29 mouse cellular contexts compared by ENCODE assay signal in the genomic region with DNA sequence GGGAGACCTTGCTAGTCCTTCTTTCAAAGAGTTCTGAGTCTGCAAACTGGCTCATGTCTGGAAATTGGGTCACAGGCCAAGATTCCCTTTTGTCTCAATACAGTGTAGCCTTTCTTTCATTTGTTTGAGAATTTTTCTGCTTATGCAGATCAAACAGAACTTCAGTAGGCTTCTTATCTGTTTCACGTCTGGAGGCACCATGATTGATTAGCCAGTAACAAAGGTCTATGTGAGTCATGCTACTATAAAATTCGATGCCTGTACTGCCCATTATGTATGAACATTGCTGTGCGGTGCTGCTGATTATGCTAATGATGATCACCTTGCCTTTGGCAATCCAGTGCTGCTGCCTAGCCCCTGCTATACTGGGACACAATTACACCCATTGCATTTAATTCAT. TPM values are rescaled to one million over a fixed set of nuclear protein-coding genes. Genes with fewer than 3 reads are reported as not detected.
DNase-seq lines count a peak whose midpoint lies in the region; ATAC-seq lines count a peak whose summit lies in the region.
"Had no signal": no experiment of that assay in that cellular context is flagged by ENCODE, and none has a peak within 500 bp of the region (broad histone marks: within the 10 kb centered on the region; RNA-seq: fewer than 3 reads in every experiment).

No protein-coding gene starts in this region.

- DNase-seq in forebrain, embryonic 14.5 days (ENCODE audit: low spot score): peak; percentile 47
- peak; percentile 20 for DNase-seq in adipocyte (ENCODE audit: low spot score)
- no peak for DNase-seq in intestine, embryonic 14.5 days (ENCODE audit: low spot score)
- no peak for DNase-seq in kidney, adult 9 months
- DNase-seq in right cerebral cortex, adult 18-20 months: no peak
- DNase-seq: B cell, adult 2 months; cerebellum, adult 8-10 months; cerebellum, postnatal 36 days; embryo, embryonic 11 days; heart, postnatal 4 days; kidney, adult 11 months; liver; lung, postnatal 4 days had no signal

- H3K4me2 ChIP-seq in forebrain, embryonic 14.5 days (ENCODE audit: low read length): no peak overlapping the region
- no peak overlapping the region for H3K4me2 ChIP-seq in forebrain, embryonic 12.5 days
- H3K4me2 ChIP-seq in intestine, embryonic 14.5 days (ENCODE audit: low read length): no peak overlapping the region
- H3K4me2 ChIP-seq in stomach, embryonic 14.5 days (replicated peaks; ENCODE audit: low read depth, low read length): no peak overlapping the region
- H3K4me2 ChIP-seq: embryonic facial prominence, embryonic 13.5 days; hindbrain, embryonic 15.5 days; liver, embryonic 15.5 days; midbrain, embryonic 15.5 days; neural tube, embryonic 13.5 days had no signal

- ATAC-seq in forebrain, embryonic 14.5 days: peak; percentile 75
- no peak for ATAC-seq in forebrain, embryonic 12.5 days (ENCODE audit: low FRiP score)
- ATAC-seq in intestine, embryonic 14.5 days (replicated peaks; ENCODE audit: low FRiP score, low TSS enrichment, low read depth): peak; percentile 74
- peak; percentile 78; the same call in 1 of the 2 replicates for ATAC-seq in stomach, embryonic 14.5 days (ENCODE audit: insufficient number of reproducible peaks, insufficient read depth, low FRiP score, low read depth)
- ATAC-seq in megakaryocyte, adult 5-6 weeks (ENCODE audit: poor library complexity, severe bottlenecking): no peak
- ATAC-seq: activated CD4-positive, CD25-positive, alpha-beta regulatory T cell, adult 4 months; midbrain, embryonic 15.5 days had no signal

- no peaks in the 10 kb centered on the region for H3K4me1 ChIP-seq in forebrain, embryonic 14.5 days (ENCODE audit: control insufficient read depth, insufficient read depth, low read length)
- H3K4me1 ChIP-seq in forebrain, embryonic 12.5 days: no peaks in the 10 kb centered on the region
- no peaks in the 10 kb centered on the region for H3K4me1 ChIP-seq in intestine, embryonic 14.5 days (replicated peaks; ENCODE audit: control insufficient read depth, insufficient read depth, low read length)
- H3K4me1 ChIP-seq in stomach, embryonic 14.5 days (ENCODE audit: control insufficient read depth, insufficient read depth, low read length): no peaks in the 10 kb centered on the region
- H3K4me1 ChIP-seq: embryonic facial prominence, embryonic 13.5 days; heart, embryonic 10.5 days; hindbrain, embryonic 15.5 days; limb, embryonic 10.5 days; liver, embryonic 15.5 days; midbrain, embryonic 15.5 days; neural tube, embryonic 13.5 days had no signal

- H3K36me3 ChIP-seq in forebrain, embryonic 14.5 days (ENCODE audit: control insufficient read depth, insufficient read depth, low read length): no peaks in the 10 kb centered on the region
- no peaks in the 10 kb centered on the region for H3K36me3 ChIP-seq in forebrain, embryonic 12.5 days (replicated peaks)
- no peaks in the 10 kb centered on the region for H3K36me3 ChIP-seq in intestine, embryonic 14.5 days (ENCODE audit: control insufficient read depth, insufficient read depth, low read length)
- H3K36me3 ChIP-seq in stomach, embryonic 14.5 days (ENCODE audit: control insufficient read depth, insufficient read depth, low read length): no peaks in the 10 kb centered on the region
- H3K36me3 ChIP-seq: embryonic facial prominence, embryonic 13.5 days; G1E; heart, embryonic 10.5 days; hindbrain, embryonic 15.5 days; limb, embryonic 10.5 days; liver, embryonic 15.5 days; midbrain, embryonic 15.5 days; neural tube, embryonic 13.5 days had no signal

- H3K27ac ChIP-seq in forebrain, embryonic 14.5 days (ENCODE audit: low read depth, low read length): no peak overlapping the region
- no peak overlapping the region for H3K27ac ChIP-seq in forebrain, embryonic 12.5 days
- no peak overlapping the region for H3K27ac ChIP-seq in intestine, embryonic 14.5 days (ENCODE audit: low read depth)
- H3K27ac ChIP-seq in stomach, embryonic 14.5 days (ENCODE audit: low read length): no peak overlapping the region
- H3K27ac ChIP-seq: embryonic facial prominence, embryonic 13.5 days; heart, embryonic 10.5 days; hindbrain, embryonic 15.5 days; kidney, postnatal 0 days; limb, embryonic 10.5 days; liver, embryonic 15.5 days; midbrain, embryonic 15.5 days; neural tube, embryonic 13.5 days had no signal

- no peak overlapping the region for H3K4me3 ChIP-seq in forebrain, embryonic 14.5 days (ENCODE audit: low read depth, low read length)
- no peak overlapping the region for H3K4me3 ChIP-seq in forebrain, embryonic 12.5 days (replicated peaks)
- H3K4me3 ChIP-seq in intestine, embryonic 14.5 days (ENCODE audit: low read depth, low read length): no peak overlapping the region
- no peak overlapping the region for H3K4me3 ChIP-seq in stomach, embryonic 14.5 days (ENCODE audit: low read depth, low read length)
- H3K4me3 ChIP-seq: embryonic facial prominence, embryonic 13.5 days; erythroblast, embryonic 14.5 days; heart, embryonic 10.5 days; hindbrain, embryonic 15.5 days; limb, embryonic 10.5 days; liver, embryonic 15.5 days; midbrain, embryonic 15.5 days; neural tube, embryonic 13.5 days had no signal

- no peak overlapping the region for H3K9ac ChIP-seq in forebrain, embryonic 14.5 days (ENCODE audit: low read length)
- H3K9ac ChIP-seq in forebrain, embryonic 12.5 days: no peak overlapping the region
- no peak overlapping the region for H3K9ac ChIP-seq in intestine, embryonic 14.5 days (ENCODE audit: low read length)
- H3K9ac ChIP-seq in stomach, embryonic 14.5 days (replicated peaks; ENCODE audit: low read depth, low read length): no peak overlapping the region
- H3K9ac ChIP-seq: embryonic facial prominence, embryonic 13.5 days; hindbrain, embryonic 15.5 days; liver, embryonic 15.5 days; midbrain, embryonic 15.5 days; neural tube, embryonic 13.5 days had no signal

- H3K27me3 ChIP-seq in forebrain, embryonic 14.5 days (replicated peaks; ENCODE audit: control insufficient read depth, insufficient read depth, low read length): no peaks in the 10 kb centered on the region
- H3K27me3 ChIP-seq in forebrain, embryonic 12.5 days: peaks cover 21% of the 10 kb centered on the region
- H3K27me3 ChIP-seq in intestine, embryonic 14.5 days (replicated peaks; ENCODE audit: control insufficient read depth, insufficient read depth, low read length): no peaks in the 10 kb centered on the region; the same call in 1 of the 2 replicates
- no peaks in the 10 kb centered on the region for H3K27me3 ChIP-seq in stomach, embryonic 14.5 days (ENCODE audit: control insufficient read depth, insufficient read depth, low read length)
- H3K27me3 ChIP-seq: CH12.LX; hindbrain, embryonic 15.5 days had no signal

- 46% methylated on average over 3 of the region's 3 CpGs for WGBS in forebrain, embryonic 14.5 days
- 53% methylated on average over 3 of the region's 3 CpGs for WGBS in forebrain, embryonic 12.5 days
- WGBS in intestine, embryonic 14.5 days: 54% methylated on average over 3 of the region's 3 CpGs
- WGBS in stomach, embryonic 14.5 days: 44% methylated on average over 3 of the region's 3 CpGs

- H3K9me3 ChIP-seq in forebrain, embryonic 14.5 days (replicated peaks; ENCODE audit: control insufficient read depth, low read length): no peaks in the 10 kb centered on the region
- H3K9me3 ChIP-seq in forebrain, embryonic 12.5 days: no peaks in the 10 kb centered on the region
- H3K9me3 ChIP-seq in intestine, embryonic 14.5 days (ENCODE audit: control insufficient read depth, low read length): no peaks in the 10 kb centered on the region
- H3K9me3 ChIP-seq in stomach, embryonic 14.5 days (ENCODE audit: control insufficient read depth, low read depth, low read length): no peaks in the 10 kb centered on the region
- H3K9me3 ChIP-seq: embryonic facial prominence, embryonic 13.5 days; G1E; heart, embryonic 10.5 days; hindbrain, embryonic 15.5 days; limb, embryonic 10.5 days; liver, embryonic 15.5 days; midbrain, embryonic 15.5 days; neural tube, embryonic 13.5 days had no signal

RNA-seq across cellular contexts. Expression of a gene that starts 52.8 kb away (rescaled TPM):
- polyA plus RNA-seq in forebrain, embryonic 14.5 days (2014; fragmentation: Nextera tagmentation; extraction: Ambion mirVana): 0.08 TPM in 1 of 2 replicates, not detected in the other
- polyA plus RNA-seq in forebrain, embryonic 12.5 days (2016; fragmentation: Nextera tagmentation; extraction: Ambion mirVana): 0.06 and 0.08 TPM in 2 replicates
- polyA plus RNA-seq in intestine, embryonic 14.5 days (2014; fragmentation: Nextera tagmentation; extraction: Ambion mirVana): 0.04 TPM in 1 of 2 replicates, not detected in the other
- polyA plus RNA-seq in stomach, embryonic 14.5 days (2014; fragmentation: Nextera tagmentation; extraction: Ambion mirVana): not detected in 2 replicates
- total RNA-seq in megakaryocyte, adult 5-6 weeks (2015): not detected in 2 replicates
- total RNA-seq in megakaryocyte, adult 5-6 weeks (2017): not detected in 2 replicates
- total RNA-seq: granulocyte monocyte progenitor cell, adult 5-6 weeks had no signal
- polyA plus RNA-seq: activated CD4-positive, CD25-positive, alpha-beta regulatory T cell, adult 4 months; erythroblast, embryonic 14.5 days; liver, embryonic 15.5 days had no signal

Comparison
In these comparisons a context has a peak if more than half of its experiments do, and no peak if none do; other contexts are left out.
1. ATAC-seq: peak in forebrain, embryonic 14.5 days (single experiment), intestine, embryonic 14.5 days (single experiment) and stomach, embryonic 14.5 days (single experiment); none in forebrain, embryonic 12.5 days (single experiment) and megakaryocyte, adult 5-6 weeks (single experiment).
2. DNase-seq: peak in forebrain, embryonic 14.5 days (single experiment) and adipocyte (single experiment); none in intestine, embryonic 14.5 days (single experiment), kidney, adult 9 months (single experiment) and right cerebral cortex, adult 18-20 months (single experiment).